Mouse (Mus musculus) embryonic facial prominence, embryonic 10.5 days (tissue): ENCODE measurements around the gene Eif3i. TPM values are rescaled to one million over a fixed set of nuclear protein-coding genes. Genes with fewer than 3 reads are reported as not detected.
A peak's percentile ranks its signal among the peaks of the same experiment; 100 is the strongest.

ENCODE experiments used
- DNase-seq: peaks from one replicate; pipeline ENCODE4 v3.0.0-alpha.2; 2017; ENCODE audit warnings: low spot score
- H3K27ac ChIP-seq: fragments of 300-500 bp; sonication (generic); replicated peaks from 2 replicates; pipeline ENCODE4 v1.5.1; 2016; ENCODE audit warnings: mild to moderate bottlenecking
- H3K27me3 ChIP-seq: fragments of 300-500 bp; sonication (generic); replicated peaks from 2 replicates; pipeline ENCODE4 v1.6.1; 2016; ENCODE audit warnings: low read depth, mild to moderate bottlenecking; ENCODE audit not compliant: poor library complexity, severe bottlenecking
- H3K36me3 ChIP-seq: fragments of 300-500 bp; sonication (generic); replicated peaks from 2 replicates; pipeline ENCODE4 v1.6.1; 2016; ENCODE audit warnings: mild to moderate bottlenecking, moderate library complexity
- H3K4me1 ChIP-seq: fragments of 300-500 bp; sonication (generic); 2 replicates; pipeline ENCODE4 v1.6.1; 2016
- H3K4me3 ChIP-seq: fragments of 300-500 bp; sonication (generic); 2 replicates; pipeline ENCODE4 v1.5.1; 2016; ENCODE audit warnings: mild to moderate bottlenecking, moderate library complexity
- H3K9me3 ChIP-seq: fragments of 300-500 bp; sonication (generic); 2 replicates; pipeline ENCODE4 v1.6.1; 2016; ENCODE audit warnings: mild to moderate bottlenecking
- WGBS: fragments of 180-500 bp; shearing (Covaris S2); methylation state at CpG from one replicate; pipeline ENCODE4 v1.1.7; 2016; 5-methylcytosine and 5-hydroxymethylcytosine counted together
- polyA plus RNA-seq: library from polyadenylated mRNA; unstranded; fragments of >200 nt; fragmentation: Nextera tagmentation; extraction: Ambion mirVana; gene quantifications from 2 replicates; pipeline ENCODE4 v1.2.1, GENCODE M21; 2016

Eif3i gene
- polyA plus RNA-seq, 1 experiment from 2014 or later = 290 TPM

DNA sequence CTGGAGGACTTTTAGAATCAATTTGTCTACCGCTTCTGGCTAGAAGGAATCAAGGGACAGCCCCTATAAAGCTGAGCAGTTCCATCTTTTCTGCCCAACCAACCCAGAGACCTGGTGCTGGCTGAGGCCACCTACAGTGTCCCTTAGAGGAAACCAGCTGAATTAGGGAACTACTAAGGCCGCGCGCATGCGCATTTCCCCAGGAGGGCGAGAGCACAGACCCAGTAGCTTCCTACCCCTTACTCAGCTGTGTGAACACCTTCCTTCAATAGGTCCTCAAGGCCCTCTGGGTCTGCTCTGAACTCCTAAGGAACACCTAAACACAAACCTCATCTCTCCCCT lies 24.6 kb upstream of the Eif3i start:
- peaks cover 40% of the 10 kb centered on the region for H3K4me1 ChIP-seq
- H3K4me3 ChIP-seq = peak overlapping the region; percentile 72
- WGBS = 1% methylated on average over 6 of the region's 6 CpGs
- peaks cover 56% of the 10 kb centered on the region for H3K36me3 ChIP-seq
- H3K27me3 ChIP-seq = no peaks in the 10 kb centered on the region
- peak overlapping the region; percentile 86 for H3K27ac ChIP-seq
- DNase-seq = peak; percentile 76
- H3K9me3 ChIP-seq = no peaks in the 10 kb centered on the region

DNA sequence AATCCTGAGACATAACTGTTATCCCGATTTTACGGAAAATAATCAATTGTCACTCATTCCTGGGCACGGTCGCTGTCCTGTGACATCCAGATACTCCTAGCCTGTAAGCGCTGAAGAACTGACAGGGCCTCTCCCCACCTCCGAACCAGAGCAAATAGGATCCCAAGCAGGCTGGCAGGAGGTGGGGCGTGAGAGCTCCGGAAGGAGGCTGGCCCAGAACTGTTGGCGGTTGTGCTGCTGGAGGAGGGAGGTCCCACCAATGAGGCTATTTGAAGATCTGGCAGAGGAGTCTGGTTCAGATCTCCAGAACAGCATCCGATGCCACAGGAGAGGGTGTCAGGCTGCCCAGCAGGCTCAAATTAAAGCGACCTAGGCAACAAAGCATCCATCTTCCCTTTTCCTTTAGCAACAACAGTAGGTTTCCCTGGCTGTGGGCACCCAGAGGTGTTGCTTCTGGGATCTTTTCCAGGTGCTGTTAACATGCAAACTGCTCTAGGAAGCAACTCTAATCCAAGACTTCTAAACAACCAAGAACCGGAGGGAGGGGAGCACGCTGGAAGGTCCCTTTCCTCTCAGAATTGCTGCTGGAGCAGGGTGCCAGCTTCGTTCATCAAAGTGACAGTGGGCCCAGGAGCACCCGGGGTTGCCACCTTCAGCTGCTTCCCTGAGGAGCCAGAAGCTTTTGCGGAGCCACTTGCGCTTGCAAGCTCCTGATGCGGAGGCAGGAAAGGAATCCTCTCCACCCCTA lies 24.0 kb upstream of the Eif3i start:
- Histone ChIP-seq H3K27ac (peak overlapping the region; percentile 86), H3K4me1 (peaks cover 40% of the 10 kb centered on the region), H3K9me3 (no peaks in the 10 kb centered on the region), H3K27me3 (no peaks in the 10 kb centered on the region), H3K4me3 (peak overlapping the region; percentile 72), H3K36me3 (peaks cover 50% of the 10 kb centered on the region)
- peak; percentile 90 for DNase-seq
- 1% methylated on average over 18 of the region's 18 CpGs for WGBS

DNA sequence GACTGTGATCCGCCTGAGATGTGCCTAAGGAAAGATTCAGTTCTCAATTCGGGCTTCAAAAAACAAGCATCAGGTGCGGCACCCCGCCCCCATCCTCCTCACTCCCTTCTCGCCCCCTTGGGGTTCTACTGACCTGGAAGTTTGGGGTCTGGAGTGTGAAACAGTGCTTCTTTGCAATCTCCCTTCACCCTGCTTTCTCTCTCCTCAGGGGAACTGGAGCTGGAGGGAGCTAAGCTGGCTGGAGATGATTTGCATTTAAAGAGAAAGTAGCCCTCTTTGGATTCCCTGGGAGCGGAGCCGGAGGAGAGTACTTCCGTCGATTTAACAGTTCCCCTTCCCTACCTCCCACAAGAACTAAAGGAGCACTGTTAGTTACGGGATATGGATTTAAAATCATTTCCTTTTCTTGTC lies 23.2 kb upstream of the Eif3i start, which contains the start of gene Ccdc28b:
TSS of gene Ccdc28b (minus strand) at position 267 of the 411 bp plus-strand sequence.
- WGBS = under 1% methylated on average over 10 of the region's 10 CpGs
- Histone ChIP-seq H3K4me3 (peak within 1 kb of the TSS; percentile 72), H3K4me1 (peaks cover 46% of the 10 kb centered on the region), H3K9me3 (no peaks in the 10 kb centered on the region), H3K27ac (peak within 1 kb of the TSS; percentile 86), H3K27me3 (no peaks in the 10 kb centered on the region), H3K36me3 (peaks cover 42% of the 10 kb centered on the region)
- DNase-seq = peak; percentile 47

DNA sequence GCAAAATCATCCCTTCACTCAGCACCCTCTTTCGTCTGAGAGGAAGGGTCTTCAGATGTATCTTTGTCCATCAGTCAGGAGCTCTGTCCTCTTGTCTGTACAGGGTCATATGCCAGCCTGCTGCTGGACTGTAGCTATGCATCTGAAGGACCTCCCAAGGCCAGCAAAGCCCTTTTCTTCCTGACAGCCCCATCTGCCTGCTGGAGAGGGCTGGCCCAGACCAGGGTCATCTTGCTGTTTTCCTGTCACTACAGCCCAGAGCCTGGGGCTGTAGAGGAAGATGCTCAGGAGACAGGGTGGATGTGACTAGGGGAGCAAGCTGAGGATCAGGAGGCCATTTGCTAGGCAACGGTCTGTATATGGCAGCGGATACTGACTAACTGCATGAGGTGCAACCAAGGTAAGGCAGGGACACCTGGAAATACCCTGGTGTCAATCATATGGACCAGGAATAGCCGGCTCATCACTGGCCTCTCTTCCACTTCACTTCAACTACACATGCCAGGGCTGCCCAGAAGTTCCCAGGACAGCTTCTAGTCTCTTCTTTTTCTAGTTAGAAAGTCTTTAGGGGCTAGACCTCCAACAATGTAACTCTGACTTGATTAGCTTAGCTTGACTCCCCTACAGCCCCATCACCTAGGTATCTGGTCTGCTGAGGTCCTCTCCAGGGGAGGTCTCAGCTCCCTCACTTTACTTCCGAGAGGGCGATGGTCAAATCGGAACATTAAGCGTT lies 22.5 kb upstream of the Eif3i start:
- Histone ChIP-seq H3K27ac (peak overlapping the region; percentile 86), H3K4me3 (peak overlapping the region; percentile 72), H3K4me1 (peaks cover 54% of the 10 kb centered on the region), H3K9me3 (no peaks in the 10 kb centered on the region), H3K36me3 (peaks cover 35% of the 10 kb centered on the region), H3K27me3 (no peaks in the 10 kb centered on the region)
- no peak for DNase-seq
- WGBS = 21% methylated on average over 8 of the region's 8 CpGs

DNA sequence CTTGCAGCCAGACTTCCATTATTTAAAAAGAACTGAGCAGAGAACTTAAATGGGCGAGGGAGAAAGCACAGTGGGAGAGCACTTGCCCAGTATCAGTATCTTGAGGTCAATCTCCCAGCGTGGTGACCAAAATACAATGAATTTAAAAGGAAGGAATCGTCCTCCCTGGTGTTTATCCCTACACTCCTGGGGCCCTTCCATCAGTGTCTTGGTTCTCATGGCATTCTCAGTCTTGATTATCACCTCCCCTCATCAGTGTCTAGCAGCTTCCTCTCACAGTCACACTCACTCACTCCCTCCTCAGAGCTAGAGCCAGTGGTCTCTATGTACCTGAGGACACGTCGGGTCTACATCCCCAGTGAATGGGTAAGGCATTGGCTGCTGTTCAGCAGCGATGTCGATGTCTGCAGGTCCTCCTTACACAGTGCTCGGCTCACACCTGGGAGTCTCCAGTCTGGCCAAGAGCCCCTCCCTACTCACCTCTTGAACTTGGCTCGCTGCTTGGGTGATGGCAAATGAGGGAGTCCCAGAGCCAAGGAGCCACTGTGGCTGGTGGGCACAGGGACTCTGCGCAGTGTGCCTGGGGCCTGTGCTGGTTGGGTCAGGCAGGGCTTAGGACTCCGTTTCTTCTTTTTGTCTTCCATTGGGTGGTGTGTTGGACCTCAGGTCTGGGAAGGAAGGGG lies 21.8 kb upstream of the Eif3i start:
- peak overlapping the region; percentile 86; the same call in 1 of the 2 replicates for H3K27ac ChIP-seq
- no peak for DNase-seq
- peaks cover 31% of the 10 kb centered on the region for H3K36me3 ChIP-seq
- peaks cover 55% of the 10 kb centered on the region for H3K4me1 ChIP-seq
- no peaks in the 10 kb centered on the region for H3K9me3 ChIP-seq
- H3K27me3 ChIP-seq = no peaks in the 10 kb centered on the region
- peak overlapping the region; percentile 72 for H3K4me3 ChIP-seq
- WGBS = 79% methylated on average over 11 of the region's 11 CpGs

DNA sequence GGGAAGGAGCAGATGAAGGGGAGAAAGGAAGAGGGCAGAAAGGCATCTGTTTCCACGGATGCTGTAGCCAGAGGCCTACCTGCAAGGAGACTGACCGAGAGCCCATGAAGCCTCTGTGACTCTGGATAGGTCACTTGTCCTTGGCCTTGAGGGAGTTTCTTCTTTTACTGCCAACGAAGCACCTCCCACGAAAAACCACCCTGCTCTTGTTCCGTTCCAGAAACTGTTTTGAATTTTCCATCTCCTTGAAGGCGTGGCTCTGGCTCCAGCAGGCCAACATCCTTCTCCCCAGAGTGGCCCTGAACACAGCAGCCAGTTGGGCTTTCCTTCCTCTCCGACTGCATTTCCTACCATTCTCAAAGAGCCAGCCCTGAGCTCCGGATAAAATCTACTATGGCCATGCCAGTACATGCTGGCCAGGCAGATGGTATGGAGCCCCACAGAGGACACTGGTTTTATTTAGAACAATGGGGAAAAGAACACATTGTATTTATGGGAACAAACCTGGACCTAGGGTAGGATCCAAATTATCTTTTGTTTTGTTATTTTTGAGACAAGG lies 20.9 kb upstream of the Eif3i start:
- H3K27me3 ChIP-seq = no peaks in the 10 kb centered on the region
- no peak for DNase-seq
- peaks cover 55% of the 10 kb centered on the region for H3K4me1 ChIP-seq
- peaks cover 31% of the 10 kb centered on the region for H3K36me3 ChIP-seq
- H3K4me3 ChIP-seq = no peak overlapping the region
- 84% methylated on average over 8 of the region's 8 CpGs for WGBS
- H3K9me3 ChIP-seq = no peaks in the 10 kb centered on the region
- no peak overlapping the region for H3K27ac ChIP-seq

DNA sequence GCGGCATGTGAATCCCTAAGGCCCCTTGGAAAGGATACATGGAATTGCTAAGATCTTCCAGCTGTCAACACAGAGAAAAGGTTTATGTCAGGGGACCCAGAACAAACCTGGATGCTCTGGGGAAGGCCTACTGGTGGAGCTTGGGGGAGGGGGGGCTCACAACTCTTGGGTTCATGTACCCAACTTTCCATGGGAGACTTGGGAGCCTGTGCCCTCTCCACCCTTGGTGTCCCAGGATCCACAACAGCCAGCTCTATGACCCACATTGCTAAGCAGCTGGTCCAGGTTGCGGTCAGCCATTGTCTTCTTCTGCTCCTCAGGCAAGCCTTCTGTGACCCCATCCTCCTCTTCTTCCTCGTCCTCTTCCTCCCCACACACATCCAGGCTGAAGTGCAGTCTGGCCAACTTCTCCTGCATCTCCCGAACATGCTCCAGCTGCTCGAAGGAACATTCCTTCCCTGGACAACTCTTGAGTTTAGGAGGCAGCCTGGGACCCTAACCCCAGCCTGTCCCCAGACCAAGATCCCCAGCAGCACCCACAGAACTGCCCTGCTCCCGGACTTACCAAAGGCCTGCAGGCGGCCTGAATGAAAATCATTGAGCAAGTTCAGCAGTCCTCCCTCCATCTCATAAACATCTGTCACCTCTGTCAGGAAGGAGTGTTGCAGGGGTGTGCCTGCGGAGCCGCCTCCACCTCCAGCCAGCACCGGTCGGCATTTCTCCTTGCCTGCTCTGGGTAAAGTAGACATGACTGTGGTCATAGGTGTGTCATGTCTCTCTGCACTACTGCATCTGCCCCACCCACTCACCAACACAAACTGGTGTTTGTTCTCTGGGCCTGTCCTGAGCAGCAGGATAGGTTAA lies 20.2 kb upstream of the Eif3i start:
- H3K4me1 ChIP-seq = peaks cover 54% of the 10 kb centered on the region

DNA sequence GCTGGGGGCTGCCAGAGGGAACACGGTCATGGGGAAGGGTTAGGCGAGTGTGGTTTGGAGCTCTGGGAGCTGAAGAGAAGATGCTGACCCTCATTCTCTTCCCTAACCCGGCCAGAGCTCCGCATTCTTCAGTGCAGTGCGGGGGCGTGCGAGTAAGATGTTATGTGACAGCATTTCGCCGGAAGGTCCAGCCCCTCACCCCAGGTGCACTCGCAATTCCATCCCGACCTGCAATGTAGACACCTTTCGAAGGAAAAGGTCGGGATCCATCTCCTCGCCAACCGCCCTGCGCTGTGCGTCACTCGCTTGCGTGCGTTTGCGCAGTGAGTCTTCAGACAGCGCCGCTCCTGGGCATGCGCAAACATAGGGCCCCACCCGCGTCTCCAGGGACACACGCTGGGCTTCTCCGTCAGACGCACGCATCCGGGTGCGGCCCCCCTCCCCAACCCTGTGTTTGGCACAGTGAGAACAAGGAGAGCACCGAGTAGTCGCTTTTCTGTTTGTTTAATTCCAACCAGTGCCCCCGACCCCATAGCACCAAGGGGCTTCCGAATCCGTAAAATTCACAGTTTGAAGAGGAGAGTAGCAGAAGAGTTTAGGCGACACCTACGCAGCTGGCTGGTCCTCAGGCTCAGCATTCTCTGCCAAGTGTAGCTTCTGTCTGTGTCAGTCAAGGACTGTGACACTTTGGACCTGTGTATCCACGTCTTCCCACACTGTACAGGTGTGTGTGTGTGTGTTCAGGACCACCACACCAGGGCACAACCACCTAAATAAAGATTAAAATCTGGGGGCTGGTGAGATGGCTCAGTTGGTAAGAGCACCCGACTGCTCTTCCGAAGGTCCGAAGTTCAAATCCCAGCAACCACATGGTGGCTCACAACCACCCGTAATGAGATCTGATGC lies 18.6 kb upstream of the Eif3i start, which contains the start of gene Iqcc:
TSS of gene Iqcc (minus strand) at position 314 of the 906 bp plus-strand sequence.
- Histone ChIP-seq H3K9me3 (no peaks in the 10 kb centered on the region), H3K27ac (peak within 1 kb of the TSS; percentile 90), H3K27me3 (no peaks in the 10 kb centered on the region), H3K36me3 (peaks cover 32% of the 10 kb centered on the region), H3K4me3 (peak within 1 kb of the TSS; percentile 79), H3K4me1 (peaks cover 38% of the 10 kb centered on the region)
- peak; percentile 94 for DNase-seq
- 5% methylated on average over 44 of the region's 44 CpGs for WGBS

More for the DNA sequence above, 20.2 kb upstream of the Eif3i start:
- H3K4me3 ChIP-seq = no peak overlapping the region
- H3K27ac ChIP-seq = no peak overlapping the region
- peaks cover 31% of the 10 kb centered on the region for H3K36me3 ChIP-seq
- WGBS = 88% methylated on average over 11 of the region's 11 CpGs
- H3K27me3 ChIP-seq = no peaks in the 10 kb centered on the region
- no peak for DNase-seq
- no peaks in the 10 kb centered on the region for H3K9me3 ChIP-seq

DNA sequence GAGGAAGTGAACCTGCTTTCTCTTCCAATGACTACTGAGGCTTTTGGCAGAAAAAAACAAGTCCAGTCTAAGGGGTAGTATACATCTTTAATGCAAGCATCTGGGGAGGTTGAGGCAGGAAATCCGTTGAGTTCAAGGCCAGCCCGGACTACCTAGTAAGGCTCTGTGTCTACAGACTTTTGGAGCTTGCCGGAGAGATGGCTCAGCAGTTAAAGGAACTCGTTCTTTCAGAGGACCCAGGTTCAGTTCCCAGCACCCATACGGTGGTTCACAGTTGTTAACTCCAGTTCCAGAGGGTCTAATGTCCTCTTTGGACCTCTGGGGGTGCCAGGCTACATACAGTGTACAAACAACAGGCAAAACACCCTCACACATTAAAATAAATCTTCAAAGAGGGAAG lies 17.6 kb upstream of the Eif3i start:
- Histone ChIP-seq H3K36me3 (peaks cover 32% of the 10 kb centered on the region), H3K4me3 (peak overlapping the region; percentile 79), H3K27ac (peak overlapping the region; percentile 90), H3K27me3 (no peaks in the 10 kb centered on the region), H3K4me1 (peaks cover 28% of the 10 kb centered on the region), H3K9me3 (no peaks in the 10 kb centered on the region)
- 93% methylated on average over 5 of the region's 5 CpGs for WGBS
- DNase-seq = no peak

DNA sequence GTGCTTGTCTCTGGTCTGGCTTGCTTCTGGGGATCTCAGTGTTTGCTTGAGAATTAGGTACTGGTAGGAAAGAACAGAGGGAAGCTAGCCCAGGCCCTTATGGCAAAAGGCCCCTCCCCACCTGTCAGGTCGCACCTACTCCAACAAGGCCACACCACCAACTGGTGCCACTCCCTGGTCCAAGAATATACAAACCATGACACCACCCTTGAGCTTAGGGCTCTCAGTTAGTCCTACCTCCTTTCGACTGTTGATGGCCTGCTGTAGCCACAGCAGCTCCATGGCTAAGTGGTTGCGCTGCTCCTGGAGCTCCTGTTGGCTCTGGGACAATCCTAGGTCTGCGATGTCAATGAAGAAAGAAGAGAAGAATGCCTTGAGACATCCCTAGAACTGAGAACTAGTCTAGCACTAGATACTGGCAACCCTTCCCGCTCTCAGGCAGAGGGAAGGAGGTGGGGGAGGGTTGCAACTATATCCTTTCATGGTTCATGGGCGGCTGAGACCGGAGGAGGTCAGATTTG lies 16.7 kb upstream of the Eif3i start:
- no peak for DNase-seq
- H3K4me1 ChIP-seq = peaks cover 19% of the 10 kb centered on the region
- H3K27me3 ChIP-seq = no peaks in the 10 kb centered on the region
- H3K4me3 ChIP-seq = no peak overlapping the region
- H3K9me3 ChIP-seq = no peaks in the 10 kb centered on the region
- WGBS = 93% methylated on average over 7 of the region's 7 CpGs
- peaks cover 32% of the 10 kb centered on the region for H3K36me3 ChIP-seq
- no peak overlapping the region for H3K27ac ChIP-seq

DNA sequence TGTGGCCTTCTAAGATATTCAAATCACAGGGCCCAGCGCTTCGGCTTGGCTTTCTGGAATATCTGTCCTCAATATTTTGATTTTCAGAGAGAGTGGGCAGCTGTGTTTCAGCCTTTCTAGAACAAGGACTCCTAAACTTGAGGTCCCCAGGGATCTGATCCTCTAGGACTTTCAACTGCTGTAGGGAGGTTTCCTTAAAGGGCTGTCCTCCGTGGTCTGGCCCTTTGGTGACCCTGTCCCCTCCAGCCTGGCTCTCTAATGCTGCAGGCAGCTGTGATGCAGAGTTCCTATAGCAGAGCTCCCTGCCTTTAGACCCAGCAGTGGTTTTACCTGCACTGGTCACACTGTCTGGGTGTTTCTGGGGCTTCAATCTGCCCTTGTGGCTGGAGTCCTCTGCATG lies 16.2 kb upstream of the Eif3i start:
- H3K27ac ChIP-seq = no peak overlapping the region
- WGBS = 93% methylated on average over 3 of the region's 3 CpGs
- no peaks in the 10 kb centered on the region for H3K27me3 ChIP-seq
- peaks cover 32% of the 10 kb centered on the region for H3K36me3 ChIP-seq
- H3K9me3 ChIP-seq = no peaks in the 10 kb centered on the region
- H3K4me3 ChIP-seq = no peak overlapping the region
- peaks cover 19% of the 10 kb centered on the region for H3K4me1 ChIP-seq
- no peak for DNase-seq
